Mouse (Mus musculus) heart, adult 2 months (tissue): ENCODE results near the gene Abca8b.

ENCODE experiments used
- CTCF ChIP-seq: fragments of 200-600 bp; IDR thresholded peaks from 2 replicates; pipeline ENCODE4 v1.8.1; 2022; ENCODE audit warnings: antibody characterized with exemption, mild to moderate bottlenecking, moderate library complexity
- EP300 ChIP-seq: fragments of 200-500 bp; IDR thresholded peaks from 2 replicates; pipeline ENCODE4 v1.6.1; 2011; ENCODE audit warnings: low read depth, low read length, control low read depth; ENCODE audit not compliant: insufficient read depth

- TF ChIP-seq CTCF: no peak
- TF ChIP-seq EP300: no peak
Observed at GRCm38 (mm10) chr11:109970521-109970920, 25.1 kb downstream of the Abca8b start.
